Mouse (Mus musculus) kidney, adult 2 months (tissue): Measurements from ENCODE around the gene Cd47. TPM values are rescaled to one million over a fixed set of nuclear protein-coding genes. Genes with fewer than 3 reads are reported as not detected.

Experiments used
- DNase-seq: peaks from one replicate; pipeline ENCODE4 v3.0.0; 2021
- H3K27ac ChIP-seq: fragments of 200-500 bp; 2 replicates; pipeline ENCODE4 v1.5.1; 2012; ENCODE audit warnings: low read depth, low read length, control low read depth, inconsistent platforms; ENCODE audit not compliant: insufficient read depth
- H3K27me3 ChIP-seq: fragments of 200-500 bp; replicated peaks from 2 replicates; pipeline ENCODE4 v1.6.1; 2012; ENCODE audit warnings: mild to moderate bottlenecking, moderate library complexity, low read length, inconsistent platforms; ENCODE audit not compliant: control insufficient read depth, insufficient read depth
- H3K36me3 ChIP-seq: fragments of 200-500 bp; 2 replicates; pipeline ENCODE4 v1.6.1; 2012; ENCODE audit warnings: mild to moderate bottlenecking, moderate library complexity, low read length, inconsistent platforms; ENCODE audit not compliant: control insufficient read depth, insufficient read depth
- H3K4me1 ChIP-seq: fragments of 200-500 bp; 2 replicates; pipeline ENCODE4 v1.6.1; 2011; ENCODE audit warnings: low read length; ENCODE audit not compliant: control insufficient read depth, insufficient read depth
- H3K4me3 ChIP-seq: fragments of 200-500 bp; 2 replicates; pipeline ENCODE4 v1.5.1; 2011; ENCODE audit warnings: mild to moderate bottlenecking, low read depth, low read length, control low read depth; ENCODE audit not compliant: insufficient read depth
- CTCF ChIP-seq: fragments of 200-500 bp; conservative IDR thresholded peaks from 2 replicates; pipeline ENCODE4 v1.5.1; 2011; ENCODE audit warnings: low read depth, mild to moderate bottlenecking, control low read depth, low read length, moderate library complexity, mixed read lengths; ENCODE audit not compliant: insufficient read depth, insufficient read length
- POLR2A ChIP-seq: fragments of 200-500 bp; IDR thresholded peaks from one replicate; pipeline ENCODE4 v1.6.1; 2011; ENCODE audit warnings: low read depth, low read length, control low read depth
- WGBS: fragments of 180-500 bp; shearing (Covaris S2); methylation state at CpG from one replicate; pipeline ENCODE4 v1.1.7; 2018; 5-methylcytosine and 5-hydroxymethylcytosine counted together
- polyA plus RNA-seq: library from polyadenylated mRNA; depleted of rRNA; stranded (reverse); fragments of >200 nt; gene quantifications from 2 replicates; pipeline ENCODE4 v1.2.3, GENCODE M21; 2012

The Cd47 gene
- polyA plus RNA-seq, 1 experiment = 36.5 TPM

GRCm38 (mm10) chr16:49907356-49907755 lies 107.0 kb downstream of the Cd47 start:
- 53% methylated on average over 4 of the region's 4 CpGs for WGBS
- TF ChIP-seq CTCF (no peak), POLR2A (no peak)
- Histone ChIP-seq H3K27ac (no peak overlapping the region), H3K27me3 (no peaks in the 10 kb centered on the region), H3K4me3 (no peak overlapping the region), H3K4me1 (no peaks in the 10 kb centered on the region), H3K36me3 (peaks cover 2% of the 10 kb centered on the region; the same call in 1 of the 2 replicates)
- DNase-seq = peak; percentile 31

GRCm38 (mm10) chr16:49909536-49909935 lies 109.2 kb downstream of the Cd47 start:
- Histone ChIP-seq H3K36me3 (0 out of 2 replicates have a peak, but pooled peaks cover 2% of the 10 kb centered on the region), H3K27ac (no peak overlapping the region), H3K4me3 (no peak overlapping the region), H3K4me1 (no peaks in the 10 kb centered on the region), H3K27me3 (no peaks in the 10 kb centered on the region)
- WGBS = 55% methylated on average over 8 of the region's 8 CpGs
- TF ChIP-seq CTCF = no peak
- TF ChIP-seq POLR2A = no peak
- DNase-seq = no peak

- Histone ChIP-seq H3K36me3 (0 out of 2 replicates have a peak, but pooled peaks cover 2% of the 10 kb centered on the region), H3K27me3 (no peaks in the 10 kb centered on the region), H3K4me3 (no peak overlapping the region), H3K4me1 (no peaks in the 10 kb centered on the region), H3K27ac (no peak overlapping the region)
- TF ChIP-seq CTCF (no peak), POLR2A (no peak)
- DNase-seq = no peak
- WGBS = 90% methylated on average over 2 of the region's 2 CpGs
Observed at GRCm38 (mm10) chr16:49914094-49914493, 113.8 kb downstream of the Cd47 start.

GRCm38 (mm10) chr16:49915532-49916476 lies 115.5 kb downstream of the Cd47 start:
- TF ChIP-seq CTCF = no peak
- no peak for TF ChIP-seq POLR2A
- no peak overlapping the region for H3K4me3 ChIP-seq
- H3K4me1 ChIP-seq = no peaks in the 10 kb centered on the region
- no peaks in the 10 kb centered on the region for H3K36me3 ChIP-seq
- no peak for DNase-seq
- H3K27ac ChIP-seq = no peak overlapping the region
- no peaks in the 10 kb centered on the region for H3K27me3 ChIP-seq
- WGBS = 86% methylated on average over 11 of the region's 11 CpGs

GRCm38 (mm10) chr16:49920191-49920590 lies 119.9 kb downstream of the Cd47 start:
- Histone ChIP-seq H3K27me3 (no peaks in the 10 kb centered on the region), H3K27ac (no peak overlapping the region)

GRCm38 (mm10) chr16:49921677-49922076 lies 121.3 kb downstream of the Cd47 start:
- 76% methylated on average over 6 of the region's 6 CpGs for WGBS
- no peaks in the 10 kb centered on the region for H3K27me3 ChIP-seq
- H3K36me3 ChIP-seq = no peaks in the 10 kb centered on the region
- H3K27ac ChIP-seq = no peak overlapping the region
- no peak overlapping the region for H3K4me3 ChIP-seq
- DNase-seq = no peak
- TF ChIP-seq CTCF (no peak), POLR2A (no peak)
- no peaks in the 10 kb centered on the region for H3K4me1 ChIP-seq

More at GRCm38 (mm10) chr16:49920191-49920590, 119.9 kb downstream of the Cd47 start:
- WGBS = 87% methylated on average over 10 of the region's 10 CpGs
- DNase-seq = no peak
- no peaks in the 10 kb centered on the region for H3K36me3 ChIP-seq
- H3K4me1 ChIP-seq = no peaks in the 10 kb centered on the region
- no peak overlapping the region for H3K4me3 ChIP-seq
- no peak for TF ChIP-seq CTCF
- TF ChIP-seq POLR2A = no peak

- H3K27me3 ChIP-seq = no peaks in the 10 kb centered on the region
- 78% methylated on average over 11 of the region's 11 CpGs for WGBS
- TF ChIP-seq POLR2A (no peak), CTCF (no peak)
- no peak overlapping the region for H3K27ac ChIP-seq
- H3K4me1 ChIP-seq = no peaks in the 10 kb centered on the region
- DNase-seq = no peak
- H3K4me3 ChIP-seq = no peak overlapping the region
- H3K36me3 ChIP-seq = no peaks in the 10 kb centered on the region
Observed at GRCm38 (mm10) chr16:49922098-49922497, 121.8 kb downstream of the Cd47 start.
